Mouse (Mus musculus) MEL (cell line): Measurements from ENCODE around the gene Btd. TPM values are rescaled to one million over a fixed set of nuclear protein-coding genes. Genes with fewer than 3 reads are reported as not detected.

Experiments used
- DNase-seq: peaks from one replicate; pipeline ENCODE4 v3.0.0; 2011; ENCODE audit warnings: low read depth, low spot score
- H3K27ac ChIP-seq: 2 replicates; pipeline ENCODE4 v1.5.1; 2012; ENCODE audit warnings: low read depth, mild to moderate bottlenecking, control low read depth, low read length, moderate library complexity; ENCODE audit not compliant: control insufficient read depth
- H3K27me3 ChIP-seq, 2 experiments: fragments of 150-350 bp in 1 of 2; sonication (generic) in 1 of 2; 2 replicates each; pipeline ENCODE4 v1.6.1; 2012; ENCODE audit warnings: low read length in 2 of 2, mild to moderate bottlenecking in 2 of 2, improper control_type of control experiment in 1 of 2, moderate library complexity in 1 of 2; ENCODE audit not compliant: insufficient read depth in 2 of 2, control insufficient read depth in 1 of 2
- H3K36me3 ChIP-seq, 2 experiments: 2 replicates each; pipeline ENCODE4 v1.6.1; 2012 to 2014; ENCODE audit warnings: low read length in 2 of 2, improper control_type of control experiment in 1 of 2, inconsistent platforms in 1 of 2, mild to moderate bottlenecking in 1 of 2; ENCODE audit not compliant: insufficient read depth in 2 of 2, control insufficient read depth in 1 of 2
- H3K4me1 ChIP-seq, 2 experiments: fragments of 150-350 bp in 1 of 2; sonication (generic) in 1 of 2; 2 replicates each; pipeline ENCODE4 v1.6.1; 2012; ENCODE audit warnings: low read length in 2 of 2, improper control_type of control experiment in 1 of 2, mild to moderate bottlenecking in 1 of 2; ENCODE audit not compliant: insufficient read depth in 2 of 2, control insufficient read depth in 1 of 2
- H3K4me3 ChIP-seq, 2 experiments: fragments of 150-350 bp in 1 of 2; sonication (generic) in 1 of 2; 2 replicates each; pipeline ENCODE4 v1.5.1; 2012; ENCODE audit warnings: low read depth in 2 of 2, low read length in 2 of 2, mild to moderate bottlenecking in 2 of 2, moderate library complexity in 2 of 2, control low read depth in 1 of 2, improper control_type of control experiment in 1 of 2; ENCODE audit not compliant: control insufficient read depth in 1 of 2, insufficient read depth in 1 of 2
- H3K79me2 ChIP-seq: 2 replicates; pipeline ENCODE4 v1.6.1; 2012; ENCODE audit warnings: mild to moderate bottlenecking, low read length, moderate library complexity; ENCODE audit not compliant: control insufficient read depth, poor library complexity, insufficient read depth
- H3K9ac ChIP-seq: 2 replicates; pipeline ENCODE4 v1.6.1; 2012; ENCODE audit warnings: low read depth, mild to moderate bottlenecking, control low read depth, low read length, moderate library complexity; ENCODE audit not compliant: control insufficient read depth, poor library complexity, severe bottlenecking
- H3K9me3 ChIP-seq: fragments of 150-350 bp; sonication (generic); replicated peaks from 2 replicates; pipeline ENCODE4 v1.6.1; 2012; ENCODE audit warnings: mild to moderate bottlenecking, low read length, improper control_type of control experiment, moderate library complexity; ENCODE audit not compliant: insufficient read depth
- BHLHE40 ChIP-seq: IDR thresholded peaks from 2 replicates; pipeline ENCODE4 v1.6.1; 2012; ENCODE audit warnings: low read depth, mild to moderate bottlenecking, inconsistent platforms, low read length, improper control_type of control experiment, borderline replicate concordance
- CHD1 ChIP-seq: IDR thresholded peaks from 2 replicates; pipeline ENCODE4 v1.6.1; 2012; ENCODE audit warnings: low read depth, mild to moderate bottlenecking, inconsistent platforms, low read length, improper control_type of control experiment
- CTCF ChIP-seq, 3 experiments: IDR thresholded peaks in 2 of 3; conservative IDR thresholded peaks in 1 of 3; 2 replicates each; pipeline ENCODE4 v1.5.1; 2011 to 2012; ENCODE audit warnings: low read length in 3 of 3, low read depth in 2 of 3, mild to moderate bottlenecking in 2 of 3, improper control_type of control experiment in 1 of 3, inconsistent platforms in 1 of 3, mixed read lengths in 1 of 3, moderate library complexity in 1 of 3; ENCODE audit not compliant: control insufficient read depth in 1 of 3, insufficient read depth in 1 of 3, poor library complexity in 1 of 3, severe bottlenecking in 1 of 3
- E2F4 ChIP-seq: IDR thresholded peaks from 2 replicates; pipeline ENCODE4 v1.6.1; 2011; ENCODE audit warnings: low read depth, low read length, improper control_type of control experiment, borderline replicate concordance
- GABPA ChIP-seq: IDR thresholded peaks from 2 replicates; pipeline ENCODE4 v1.6.1; 2012; ENCODE audit warnings: low read depth, mild to moderate bottlenecking, inconsistent platforms, low read length, improper control_type of control experiment, moderate library complexity
- GATA1 ChIP-seq: IDR thresholded peaks from 2 replicates; pipeline ENCODE4 v1.6.1; 2011; ENCODE audit warnings: low read depth, low read length, improper control_type of control experiment
- HCFC1 ChIP-seq: IDR thresholded peaks from 2 replicates; pipeline ENCODE4 v1.6.1; 2012; ENCODE audit warnings: low read depth, mild to moderate bottlenecking, inconsistent platforms, low read length, improper control_type of control experiment, moderate library complexity
- KAT2A ChIP-seq: conservative IDR thresholded peaks from 2 replicates; pipeline ENCODE4 v1.6.1; 2012; ENCODE audit warnings: low read depth, low read length, improper control_type of control experiment, inconsistent platforms
- MAFK ChIP-seq: IDR thresholded peaks from 2 replicates; pipeline ENCODE4 v1.6.1; 2011; ENCODE audit warnings: low read depth, mild to moderate bottlenecking, low read length, improper control_type of control experiment, borderline replicate concordance
- MAX ChIP-seq: IDR thresholded peaks from 2 replicates; pipeline ENCODE4 v1.6.1; 2011; ENCODE audit warnings: low read length, improper control_type of control experiment
- MXI1 ChIP-seq: IDR thresholded peaks from 2 replicates; pipeline ENCODE4 v1.6.1; 2011; ENCODE audit warnings: mild to moderate bottlenecking, low read depth, low read length, improper control_type of control experiment
- NELFE ChIP-seq: IDR thresholded peaks from 2 replicates; pipeline ENCODE4 v1.6.1; 2011; ENCODE audit warnings: low read depth, low read length, improper control_type of control experiment
- NRF1 ChIP-seq: IDR thresholded peaks from 2 replicates; pipeline ENCODE4 v1.6.1; 2014; ENCODE audit warnings: low read depth, mild to moderate bottlenecking, inconsistent platforms, low read length, improper control_type of control experiment, moderate library complexity; ENCODE audit not compliant: poor library complexity, insufficient read depth, severe bottlenecking
- POLR2A ChIP-seq, 2 experiments: IDR thresholded peaks; 2 replicates each; pipeline ENCODE4 v1.6.1; 2011 to 2012; ENCODE audit warnings: low read length in 2 of 2, mild to moderate bottlenecking in 2 of 2, control low read depth in 1 of 2, improper control_type of control experiment in 1 of 2, low read depth in 1 of 2, moderate library complexity in 1 of 2; ENCODE audit not compliant: control insufficient read depth in 1 of 2, insufficient read depth in 1 of 2, poor library complexity in 1 of 2
- POLR2AphosphoS2 ChIP-seq: IDR thresholded peaks from 2 replicates; pipeline ENCODE4 v1.6.1; 2011; ENCODE audit warnings: low read length, improper control_type of control experiment
- POLR2AphosphoS5 ChIP-seq: IDR thresholded peaks from 2 replicates; pipeline ENCODE4 v1.6.1; 2012; ENCODE audit warnings: low read depth, borderline replicate concordance, mild to moderate bottlenecking, inconsistent platforms, low read length, moderate library complexity, mixed read lengths
- RAD21 ChIP-seq: IDR thresholded peaks from 2 replicates; pipeline ENCODE4 v1.6.1; 2011; ENCODE audit warnings: mild to moderate bottlenecking, low read depth, low read length, improper control_type of control experiment
- RCOR1 ChIP-seq: IDR thresholded peaks from 2 replicates; pipeline ENCODE4 v1.6.1; 2012; ENCODE audit warnings: low read depth, mild to moderate bottlenecking, inconsistent platforms, low read length, improper control_type of control experiment
- SIN3A ChIP-seq: IDR thresholded peaks from 2 replicates; pipeline ENCODE4 v1.6.1; 2012; ENCODE audit warnings: low read length, improper control_type of control experiment, inconsistent platforms
- SMC3 ChIP-seq: IDR thresholded peaks from 2 replicates; pipeline ENCODE4 v1.6.1; 2011; ENCODE audit warnings: low read depth, low read length, improper control_type of control experiment
- TAL1 ChIP-seq: IDR thresholded peaks from 2 replicates; pipeline ENCODE4 v1.6.1; 2012; ENCODE audit warnings: mild to moderate bottlenecking, inconsistent platforms, low read length, moderate library complexity, mixed read lengths
- TBP ChIP-seq: IDR thresholded peaks from 2 replicates; pipeline ENCODE4 v1.8.0; 2011; ENCODE audit warnings: low read depth, low read length, improper control_type of control experiment
- UBTF ChIP-seq: IDR thresholded peaks from 2 replicates; pipeline ENCODE4 v1.6.1; 2012; ENCODE audit warnings: low read depth, mild to moderate bottlenecking, inconsistent platforms, low read length, improper control_type of control experiment, moderate library complexity, borderline replicate concordance; ENCODE audit not compliant: insufficient read depth
- USF1 ChIP-seq: IDR thresholded peaks from 2 replicates; pipeline ENCODE4 v1.6.1; 2014; ENCODE audit warnings: low read depth, mild to moderate bottlenecking, inconsistent platforms, low read length, improper control_type of control experiment, moderate library complexity
- ZC3H11A ChIP-seq: IDR thresholded peaks from 2 replicates; pipeline ENCODE4 v1.6.1; 2012; ENCODE audit warnings: low read depth, mild to moderate bottlenecking, inconsistent platforms, low read length, improper control_type of control experiment
- ZKSCAN1 ChIP-seq: IDR thresholded peaks from 2 replicates; pipeline ENCODE4 v1.6.1; 2012; ENCODE audit warnings: low read depth, mild to moderate bottlenecking, inconsistent platforms, low read length, improper control_type of control experiment, moderate library complexity
- ZMIZ1 ChIP-seq: IDR thresholded peaks from 2 replicates; pipeline ENCODE4 v1.6.1; 2012; ENCODE audit warnings: low read depth, mild to moderate bottlenecking, inconsistent platforms, low read length, improper control_type of control experiment, moderate library complexity
- ZNF384 ChIP-seq: IDR thresholded peaks from 2 replicates; pipeline ENCODE4 v1.6.1; 2012; ENCODE audit warnings: low read depth, mild to moderate bottlenecking, inconsistent platforms, low read length, improper control_type of control experiment
- polyA plus RNA-seq, 2 experiments: library from polyadenylated mRNA; stranded (reverse) in 1 of 2; unstranded in 1 of 2; fragments of >175 nt in 1 of 2; fragments of >200 nt in 1 of 2; gene quantifications; 2 replicates each; pipeline versions ENCODE4 v1.2.1 to v1.2.4; 2012; ENCODE audit warnings: low replicate concordance in 2 of 2, low read depth in 1 of 2; ENCODE audit not compliant: insufficient read length in 2 of 2, insufficient read depth in 1 of 2, missing spikeins in 1 of 2
- total RNA-seq: library from RNA; depleted of rRNA; stranded (reverse); fragments of 300-350 nt; gene quantifications from 2 replicates; pipeline ENCODE4 v1.2.3, GENCODE M21; 2012

Btd gene
- total and polyA plus RNA-seq, 3 experiments: 7.2 to 12.9 TPM; not detected in 1

DNA sequence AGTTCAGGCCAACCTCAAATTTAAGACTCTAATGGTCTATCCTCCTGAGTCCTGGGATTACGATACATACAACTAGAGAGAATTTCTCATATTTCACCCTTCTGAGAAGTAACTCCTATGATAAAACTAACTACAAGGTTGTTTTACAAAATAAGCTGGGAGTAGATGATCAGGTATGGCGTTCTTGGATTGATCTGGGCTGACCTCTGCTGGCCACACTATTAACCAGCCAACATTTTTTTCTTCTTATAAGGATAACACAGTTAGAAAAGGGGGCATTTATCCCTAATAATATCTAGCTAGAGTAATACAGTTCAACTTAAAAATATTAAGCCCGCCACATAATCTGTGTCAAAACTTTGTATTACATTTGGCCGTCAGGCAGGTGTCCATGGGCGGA is 35.9 kb upstream of the Btd start (continued):
- TF ChIP-seq MAFK: no peak
- TF ChIP-seq ZMIZ1: no peak
- no peak for TF ChIP-seq KAT2A
- TF ChIP-seq UBTF: no peak
- TF ChIP-seq RCOR1: no peak
- TF ChIP-seq POLR2AphosphoS5: no peak
- TF ChIP-seq POLR2AphosphoS2: no peak

DNA sequence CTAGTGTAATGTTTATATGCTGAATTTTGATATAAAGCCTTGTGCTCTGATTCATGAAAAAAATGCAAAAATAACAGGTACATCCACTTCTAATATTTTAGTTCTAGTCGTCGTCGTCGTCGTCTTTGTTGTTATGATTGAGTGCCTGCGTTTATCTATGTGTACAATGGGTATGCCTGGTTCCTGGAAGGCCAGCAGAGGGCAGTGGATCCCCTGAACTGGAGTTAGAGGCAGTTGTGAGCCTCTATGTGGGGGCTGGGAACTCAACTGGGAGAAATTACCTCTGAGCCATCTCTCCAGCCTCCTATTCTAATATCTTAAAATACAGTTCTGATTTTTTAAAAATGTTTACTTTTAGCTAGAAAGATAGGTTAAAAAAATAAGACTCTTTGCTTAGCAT is 35.3 kb upstream of the Btd start:
- H3K9me3 ChIP-seq: no peaks in the 10 kb centered on the region
- H3K27ac ChIP-seq: no peak overlapping the region
- no peak overlapping the region for H3K4me3 ChIP-seq
- no peaks in the 10 kb centered on the region for H3K79me2 ChIP-seq
- no peaks in the 10 kb centered on the region for H3K27me3 ChIP-seq
- peak; percentile 38 for DNase-seq
- peaks cover 4 to 8% of the 10 kb centered on the region in 2 experiments for H3K4me1 ChIP-seq
- TF ChIP-seq ZKSCAN1 (no peak), SMC3 (peak; percentile 59), E2F4 (no peak), SIN3A (no peak), CTCF (IDR thresholded peaks at IDR 0.05 in 2 of 3, conservative IDR thresholded peaks at IDR 0.05 in 1 of 3; ENCODE audit: control insufficient read depth in 1 of 3, insufficient read depth in 1 of 3, low read depth in 2 of 3, low read length in 3 of 3, poor library complexity in 1 of 3, severe bottlenecking in 1 of 3) (peak; percentile 26 to 65 (median 60); a peak in 5 of 6 replicates), RCOR1 (no peak), RAD21 (peak; percentile 37), POLR2A (IDR thresholded peaks at IDR 0.05; ENCODE audit: control insufficient read depth in 1 of 2, insufficient read depth in 1 of 2, low read depth in 1 of 2, low read length in 2 of 2, poor library complexity in 1 of 2) (no peak), HCFC1 (no peak), ZC3H11A (peak; percentile 26; the same call in 1 of the 2 replicates)
- TF ChIP-seq, all 39 proteins: peak for 4
- Histone ChIP-seq H3K36me3 (peaks cover 0 to 5% of the 10 kb centered on the region in 2 experiments; a peak in 2 of 4 replicates), H3K9ac (no peak overlapping the region)

- peak; percentile 46 for DNase-seq
- no peak overlapping the region for H3K4me3 ChIP-seq
- no peak overlapping the region for H3K27ac ChIP-seq
- H3K36me3 ChIP-seq: peaks cover 0 to 5% of the 10 kb centered on the region in 2 experiments; a peak in 2 of 4 replicates
- H3K27me3 ChIP-seq: no peaks in the 10 kb centered on the region
- no peaks in the 10 kb centered on the region for H3K79me2 ChIP-seq
- H3K9me3 ChIP-seq: no peaks in the 10 kb centered on the region
- peaks cover 4 to 8% of the 10 kb centered on the region in 2 experiments for H3K4me1 ChIP-seq
- H3K9ac ChIP-seq: no peak overlapping the region
- TF ChIP-seq RAD21: peak; percentile 48
- TF ChIP-seq GABPA: no peak
- no peak for TF ChIP-seq MAFK
- no peak for TF ChIP-seq MXI1
- TF ChIP-seq CHD1: no peak
- no peak for TF ChIP-seq NRF1
- TF ChIP-seq ZKSCAN1: no peak
- TF ChIP-seq E2F4: no peak
- TF ChIP-seq ZNF384: no peak
- 0 out of 2 replicates have a peak, but pooled peaks have one; percentile 18 for TF ChIP-seq ZC3H11A
- TF ChIP-seq POLR2AphosphoS5: no peak
- no peak for TF ChIP-seq BHLHE40
- TF ChIP-seq NELFE: no peak
- TF ChIP-seq HCFC1: no peak
- no peak for TF ChIP-seq TAL1
- no peak for TF ChIP-seq POLR2AphosphoS2
- TF ChIP-seq ZMIZ1: no peak
- TF ChIP-seq TBP: no peak
- no peak for TF ChIP-seq USF1
- TF ChIP-seq MAX: no peak
- no peak for TF ChIP-seq RCOR1
- no peak for TF ChIP-seq GATA1
- TF ChIP-seq CTCF (IDR thresholded peaks at IDR 0.05 in 2 of 3, conservative IDR thresholded peaks at IDR 0.05 in 1 of 3; ENCODE audit: control insufficient read depth in 1 of 3, insufficient read depth in 1 of 3, low read depth in 2 of 3, low read length in 3 of 3, poor library complexity in 1 of 3, severe bottlenecking in 1 of 3): peak; percentile 54 to 60 (median 59)
- no peak for TF ChIP-seq POLR2A (IDR thresholded peaks at IDR 0.05; ENCODE audit: control insufficient read depth in 1 of 2, insufficient read depth in 1 of 2, low read depth in 1 of 2, low read length in 2 of 2, poor library complexity in 1 of 2)
These were observed 28.8 kb upstream of the Btd start for GRCm38 (mm10) chr14:31611986-31612385.
